Mouse (Mus musculus) lung, embryonic 16.5 days (tissue): Measurements from ENCODE around the gene Ttyh2. TPM values are rescaled to one million over a fixed set of nuclear protein-coding genes. Genes with fewer than 3 reads are reported as not detected.

ENCODE experiments used
- ATAC-seq: fragments of 200-750 bp; cut with Nextera tagmentation; 2 replicates; pipeline ENCODE4 v1.8.0; 2017; ENCODE audit warnings: low read depth, mild to moderate bottlenecking, moderate library complexity
- H3K27ac ChIP-seq: fragments of 300-500 bp; sonication (generic); 2 replicates; pipeline ENCODE4 v1.5.1; 2014; ENCODE audit warnings: mild to moderate bottlenecking, control low read depth, low read length
- H3K27me3 ChIP-seq: fragments of 300-500 bp; sonication (generic); 2 replicates; pipeline ENCODE4 v1.6.1; 2014; ENCODE audit warnings: low read depth, low read length, mixed read lengths; ENCODE audit not compliant: control insufficient read depth, insufficient read depth
- H3K36me3 ChIP-seq: fragments of 300-500 bp; sonication (generic); 2 replicates; pipeline ENCODE4 v1.6.1; 2014; ENCODE audit warnings: low read length; ENCODE audit not compliant: control insufficient read depth, insufficient read depth
- H3K4me1 ChIP-seq: fragments of 300-500 bp; sonication (generic); replicated peaks from 2 replicates; pipeline ENCODE4 v1.6.1; 2014; ENCODE audit warnings: low read length, mixed read lengths; ENCODE audit not compliant: control insufficient read depth, insufficient read depth
- H3K4me2 ChIP-seq: fragments of 300-500 bp; sonication (generic); 2 replicates; pipeline ENCODE4 v1.6.1; 2014; ENCODE audit warnings: low read depth, low read length, control low read depth
- H3K4me3 ChIP-seq: fragments of 300-500 bp; sonication (generic); 2 replicates; pipeline ENCODE4 v1.5.1; 2014; ENCODE audit warnings: mild to moderate bottlenecking, low read length, control low read depth
- H3K9ac ChIP-seq: fragments of 300-500 bp; sonication (generic); 2 replicates; pipeline ENCODE4 v1.6.1; 2014; ENCODE audit warnings: low read length, control low read depth
- H3K9me3 ChIP-seq: fragments of 300-500 bp; sonication (generic); 2 replicates; pipeline ENCODE4 v1.6.1; 2016; ENCODE audit warnings: low read length; ENCODE audit not compliant: control insufficient read depth
- WGBS: fragments of 180-500 bp; shearing (Covaris S2); extraction: QIAGEN DNeasy Blood & Tissue Kit; methylation state at CpG from one replicate; pipeline ENCODE4 v1.1.7; 2014; 5-methylcytosine and 5-hydroxymethylcytosine counted together
- polyA plus RNA-seq: library from polyadenylated mRNA; unstranded; fragments of >200 nt; fragmentation: Nextera tagmentation; extraction: Ambion mirVana; gene quantifications from 2 replicates; pipeline ENCODE4 v1.2.1, GENCODE M21; 2015

Ttyh2 gene
- polyA plus RNA-seq, 1 experiment from 2014 or later, result 13.7 TPM

DNA sequence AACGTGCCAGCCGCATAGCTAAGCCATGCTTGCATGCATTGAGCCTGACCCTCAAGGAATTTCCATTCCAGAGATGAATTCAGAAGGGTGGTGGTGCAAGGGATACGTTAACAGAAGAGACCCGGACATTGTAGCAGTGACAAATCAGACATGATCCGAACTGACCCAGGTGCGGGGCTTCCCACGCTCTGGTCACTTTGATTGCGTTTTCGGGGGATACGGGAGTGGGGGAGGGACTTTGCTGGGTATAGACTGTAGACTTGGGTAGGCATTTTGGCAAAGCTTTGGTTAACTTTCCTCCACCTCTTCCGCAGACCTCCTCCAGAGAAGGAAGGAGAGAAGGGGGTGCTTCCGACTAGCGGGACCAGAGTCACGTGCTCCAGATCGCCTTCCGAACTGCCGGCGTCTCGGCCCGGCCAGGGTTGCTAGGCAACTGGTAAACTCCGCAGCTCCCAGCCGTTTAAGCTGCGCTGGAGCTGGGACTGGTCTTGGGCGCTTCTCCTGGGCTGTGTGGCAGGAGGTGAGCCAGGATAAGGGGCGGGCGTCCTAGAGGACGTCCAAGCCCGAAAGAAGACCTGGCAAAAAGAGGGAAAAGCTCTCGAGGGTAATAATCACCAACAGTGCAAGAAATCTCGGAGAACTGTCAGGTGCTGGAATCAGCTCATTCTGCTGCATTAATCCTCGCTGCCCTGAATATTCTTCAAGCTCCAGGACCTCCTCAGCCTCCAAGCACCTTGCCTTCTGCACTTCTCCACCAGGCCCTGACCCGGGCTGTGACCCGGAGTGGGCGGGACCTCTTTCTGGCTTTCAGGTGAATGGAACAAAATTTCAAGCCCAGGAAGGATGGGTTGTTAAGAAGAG lies 52.0 kb downstream of the Ttyh2 start, which contains the start of gene Dnaic2:
Dnaic2 (plus strand) TSS at position 444 of the 861 bp plus-strand sequence.
- Histone ChIP-seq H3K4me2 (peak within 1 kb of the TSS; percentile 45), H3K27me3 (no peaks in the 10 kb centered on the region), H3K9me3 (no peaks in the 10 kb centered on the region), H3K4me1 (peaks cover 14% of the 10 kb centered on the region), H3K9ac (peak within 1 kb of the TSS; percentile 39; the same call in 1 of the 2 replicates), H3K27ac (no peak within 1 kb of the TSS), H3K4me3 (peak within 1 kb of the TSS; percentile 21), H3K36me3 (no peaks in the 10 kb centered on the region)
- ATAC-seq, result peak; percentile 86
- 9% methylated on average over 34 of the region's 34 CpGs for WGBS

DNA sequence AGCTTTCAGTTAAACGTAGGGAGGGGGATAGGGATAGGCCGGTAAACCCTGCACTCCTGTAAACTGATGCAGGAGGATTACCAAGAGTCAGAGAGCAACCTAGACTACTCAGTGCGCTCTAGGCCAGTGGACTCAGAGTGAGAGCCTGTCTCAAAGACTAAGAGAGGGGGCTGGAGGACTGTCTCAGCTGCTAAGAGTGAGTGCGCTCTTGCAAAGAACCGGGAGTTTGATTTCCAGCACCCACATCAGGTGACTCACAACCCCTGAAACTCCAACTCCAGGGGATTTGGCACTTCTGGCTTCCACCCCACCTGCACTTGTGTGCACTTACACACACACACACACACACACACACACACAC lies 52.6 kb downstream of the Ttyh2 start:
- WGBS, result 23% methylated on average over 5 of the region's 5 CpGs
- peak overlapping the region; percentile 45; the same call in 1 of the 2 replicates for H3K4me2 ChIP-seq
- H3K27ac ChIP-seq, result no peak overlapping the region
- H3K4me3 ChIP-seq, result no peak overlapping the region; the same call in 1 of the 2 replicates
- peak overlapping the region; percentile 39; the same call in 1 of the 2 replicates for H3K9ac ChIP-seq
- H3K9me3 ChIP-seq, result no peaks in the 10 kb centered on the region
- no peaks in the 10 kb centered on the region for H3K36me3 ChIP-seq
- ATAC-seq, result no peak
- H3K4me1 ChIP-seq, result peaks cover 14% of the 10 kb centered on the region
- H3K27me3 ChIP-seq, result no peaks in the 10 kb centered on the region

DNA sequence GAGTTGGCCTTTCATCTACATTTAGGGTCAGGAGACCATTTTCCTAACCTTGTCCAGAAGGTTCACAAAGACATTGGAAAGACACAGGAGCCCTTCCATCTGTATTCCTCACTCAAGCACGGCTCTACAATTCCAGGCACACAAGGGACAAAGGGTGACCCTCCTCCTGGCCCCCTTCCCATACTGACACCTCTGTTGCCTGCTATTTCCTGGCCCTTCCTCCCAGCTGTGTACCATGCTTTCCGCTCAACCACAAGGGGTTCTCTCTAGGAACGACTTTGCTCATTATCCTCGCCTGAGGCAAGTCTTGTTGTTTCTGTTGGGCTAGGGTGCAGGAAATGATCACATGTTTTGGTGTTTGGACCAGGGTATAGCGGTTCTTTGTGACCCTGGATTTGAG lies 53.1 kb downstream of the Ttyh2 start:
- Histone ChIP-seq H3K4me3 (no peak overlapping the region), H3K27ac (no peak overlapping the region), H3K27me3 (no peaks in the 10 kb centered on the region), H3K9ac (no peak overlapping the region), H3K4me1 (peaks cover 14% of the 10 kb centered on the region), H3K36me3 (no peaks in the 10 kb centered on the region), H3K4me2 (no peak overlapping the region), H3K9me3 (no peaks in the 10 kb centered on the region)
- 31% methylated on average over 5 of the region's 5 CpGs for WGBS
- no peak for ATAC-seq

DNA sequence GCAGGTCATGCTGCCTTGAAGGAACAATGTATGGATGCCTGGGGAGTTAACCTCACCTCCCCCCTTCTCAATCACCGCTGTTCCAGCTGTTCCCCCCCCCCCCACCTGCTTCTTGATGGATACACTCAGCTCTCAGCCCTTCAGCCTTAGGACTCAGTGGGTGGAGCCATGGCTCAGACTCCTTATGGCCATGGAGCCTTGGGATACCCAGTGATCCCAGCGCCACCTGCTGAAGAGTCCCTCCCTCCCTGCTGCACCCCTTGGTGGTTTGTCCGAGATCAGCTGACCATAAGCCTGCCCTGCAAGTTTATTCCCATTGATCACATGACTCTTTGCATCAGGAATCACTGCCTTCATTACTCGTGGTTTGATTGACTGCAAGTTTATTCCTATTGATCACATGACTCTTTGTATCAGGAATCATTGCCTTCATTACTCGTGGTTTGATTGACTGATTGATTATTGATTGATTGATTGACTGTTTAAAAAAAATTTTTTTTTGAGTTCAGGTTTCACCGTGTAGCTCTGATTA lies 54.7 kb downstream of the Ttyh2 start:
- Histone ChIP-seq H3K9me3 (no peaks in the 10 kb centered on the region), H3K27ac (no peak overlapping the region), H3K4me1 (peaks cover 13% of the 10 kb centered on the region), H3K36me3 (no peaks in the 10 kb centered on the region), H3K4me3 (no peak overlapping the region), H3K9ac (no peak overlapping the region), H3K4me2 (no peak overlapping the region), H3K27me3 (no peaks in the 10 kb centered on the region)
- no peak for ATAC-seq
- 44% methylated on average over 6 of the region's 6 CpGs for WGBS

GRCm38 (mm10) chr11:114731711-114732110 lies 56.5 kb downstream of the Ttyh2 start:
- 76% methylated on average over 4 of the region's 4 CpGs for WGBS

GRCm38 (mm10) chr11:114732890-114733289 lies 57.7 kb downstream of the Ttyh2 start:
- no peak for ATAC-seq
- H3K27ac ChIP-seq, result no peak overlapping the region
- no peaks in the 10 kb centered on the region for H3K36me3 ChIP-seq
- H3K4me1 ChIP-seq, result peaks cover 4% of the 10 kb centered on the region; the same call in 1 of the 2 replicates
- H3K4me2 ChIP-seq, result no peak overlapping the region
- no peak overlapping the region for H3K4me3 ChIP-seq
- no peaks in the 10 kb centered on the region for H3K9me3 ChIP-seq
- no peaks in the 10 kb centered on the region for H3K27me3 ChIP-seq
- no peak overlapping the region for H3K9ac ChIP-seq
- WGBS, result 57% methylated on average over 22 of the region's 22 CpGs

More at GRCm38 (mm10) chr11:114731711-114732110, 56.5 kb downstream of the Ttyh2 start:
- Histone ChIP-seq H3K9me3 (no peaks in the 10 kb centered on the region), H3K9ac (no peak overlapping the region), H3K27ac (no peak overlapping the region), H3K4me3 (no peak overlapping the region), H3K36me3 (no peaks in the 10 kb centered on the region), H3K4me1 (peaks cover 10% of the 10 kb centered on the region), H3K4me2 (no peak overlapping the region), H3K27me3 (no peaks in the 10 kb centered on the region)
- no peak for ATAC-seq

DNA sequence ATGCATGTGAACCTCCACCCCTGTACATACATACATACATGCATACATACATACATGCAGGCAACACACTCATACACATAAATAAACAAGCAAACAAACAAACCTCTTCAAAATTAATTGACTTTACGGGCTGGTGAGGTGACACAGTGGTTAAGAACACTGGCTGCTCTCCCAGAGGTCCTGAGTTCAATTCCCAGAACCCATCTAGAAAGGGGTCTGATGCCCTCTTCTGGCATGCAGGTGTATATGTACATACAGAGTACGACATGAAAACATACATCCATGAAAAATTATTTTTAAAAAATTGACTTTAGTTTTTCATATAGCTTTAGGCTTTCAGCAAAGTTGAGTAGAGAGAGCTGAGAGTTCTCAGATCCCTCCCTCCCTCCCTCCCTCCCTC lies 60.9 kb downstream of the Ttyh2 start:
- Histone ChIP-seq H3K36me3 (no peaks in the 10 kb centered on the region), H3K27ac (no peak overlapping the region), H3K4me3 (no peak overlapping the region), H3K27me3 (no peaks in the 10 kb centered on the region), H3K4me1 (no peaks in the 10 kb centered on the region), H3K9ac (no peak overlapping the region), H3K4me2 (no peak overlapping the region), H3K9me3 (no peaks in the 10 kb centered on the region)
- 67% methylated on average over 2 of the region's 2 CpGs for WGBS
- ATAC-seq, result no peak

GRCm38 (mm10) chr11:114736913-114737624 lies 61.8 kb downstream of the Ttyh2 start:
- H3K9ac ChIP-seq, result no peak overlapping the region

GRCm38 (mm10) chr11:114740598-114740997 lies 65.4 kb downstream of the Ttyh2 start:
- H3K27ac ChIP-seq, result no peak overlapping the region
- H3K27me3 ChIP-seq, result no peaks in the 10 kb centered on the region
- ATAC-seq, result no peak
- WGBS, result 42% methylated on average over 9 of the region's 10 CpGs
- H3K4me3 ChIP-seq, result no peak overlapping the region
- H3K36me3 ChIP-seq, result no peaks in the 10 kb centered on the region
- no peak overlapping the region for H3K9ac ChIP-seq
- H3K4me2 ChIP-seq, result no peak overlapping the region
- H3K4me1 ChIP-seq, result peaks cover 3% of the 10 kb centered on the region; the same call in 1 of the 2 replicates
- H3K9me3 ChIP-seq, result no peaks in the 10 kb centered on the region

More at GRCm38 (mm10) chr11:114736913-114737624, 61.8 kb downstream of the Ttyh2 start:
- H3K27ac ChIP-seq, result no peak overlapping the region
- ATAC-seq, result 0 out of 2 replicates have a peak, but pooled peaks have one; percentile 51
- no peak overlapping the region for H3K4me3 ChIP-seq
- H3K4me1 ChIP-seq, result no peaks in the 10 kb centered on the region
- H3K9me3 ChIP-seq, result no peaks in the 10 kb centered on the region
- WGBS, result 33% methylated on average over 11 of the region's 11 CpGs
- no peaks in the 10 kb centered on the region for H3K36me3 ChIP-seq
- peak overlapping the region; percentile 26; the same call in 1 of the 2 replicates for H3K4me2 ChIP-seq
- H3K27me3 ChIP-seq, result no peaks in the 10 kb centered on the region
